Mouse (Mus musculus) gastrocnemius, postnatal 10 days (tissue): Measurements from ENCODE around the gene Dexi. TPM values are rescaled to one million over a fixed set of nuclear protein-coding genes. Genes with fewer than 3 reads are reported as not detected.

Source experiments
- DNase-seq: peaks from one replicate; pipeline ENCODE4 v3.0.0; 2021; ENCODE audit warnings: mixed read lengths
- long read RNA-seq, 2 experiments: library from polyadenylated mRNA; stranded (forward); transcript quantifications; one replicate each; pipeline ENCODE4 v2.0.0; 2021
- total RNA-seq, 2 experiments: library from RNA; stranded (reverse); gene quantifications; 2 replicates each; pipeline ENCODE4 v1.2.3; 2021

Dexi gene
- total RNA-seq = 10 to 100 TPM; 26.8 to 30.3 TPM
- long read RNA-seq, experiment 1, transcript Dexi-201 (2 exons, 1,389 nt) = major isoform, 42 of 53 reads
- long read RNA-seq, experiment 1, partial matches to known transcripts = 4 of 53 reads
- long read RNA-seq, experiment 1, other reads (novel, unspliced or antisense) = 6 of 53 reads
- long read RNA-seq, experiment 2, transcript Dexi-201 (2 exons, 1,389 nt) = major isoform, 45 of 55 reads
- long read RNA-seq, experiment 2, partial matches to known transcripts = 3 of 55 reads
- long read RNA-seq, experiment 2, other reads (novel, unspliced or antisense) = 7 of 55 reads

GRCm38 (mm10) chr16:10542698-10543365 is at the start of gene Dexi:
Dexi (minus strand) TSS chr16:10543054.
- peak; percentile 89 for DNase-seq

- DNase-seq = no peak
Observed at GRCm38 (mm10) chr16:10586546-10586945, 43.7 kb upstream of the Dexi start.

GRCm38 (mm10) chr16:10585165-10585564 is 42.3 kb upstream of the Dexi start:
- DNase-seq = no peak

- DNase-seq = no peak
Observed at GRCm38 (mm10) chr16:10581234-10581898, 38.5 kb upstream of the Dexi start.

- no peak for DNase-seq
Observed at GRCm38 (mm10) chr16:10578376-10578775, 35.5 kb upstream of the Dexi start.

GRCm38 (mm10) chr16:10577548-10577947 is 34.7 kb upstream of the Dexi start:
- no peak for DNase-seq

GRCm38 (mm10) chr16:10575915-10576314 is 33.1 kb upstream of the Dexi start:
- no peak for DNase-seq

- no peak for DNase-seq
Observed at GRCm38 (mm10) chr16:10574936-10575335, 32.1 kb upstream of the Dexi start.

GRCm38 (mm10) chr16:10571820-10572219 is 29.0 kb upstream of the Dexi start:
- DNase-seq = no peak

GRCm38 (mm10) chr16:10570708-10571107 is 27.9 kb upstream of the Dexi start:
- DNase-seq = peak; percentile 67

- DNase-seq = no peak
Observed at GRCm38 (mm10) chr16:10569809-10570395, 27.0 kb upstream of the Dexi start.

GRCm38 (mm10) chr16:10567153-10567552 is 24.3 kb upstream of the Dexi start:
- DNase-seq = no peak

- peak; percentile 70 for DNase-seq
Observed at GRCm38 (mm10) chr16:10565278-10565885, 22.5 kb upstream of the Dexi start.

GRCm38 (mm10) chr16:10559991-10560390 is 17.1 kb upstream of the Dexi start:
- no peak for DNase-seq

GRCm38 (mm10) chr16:10553858-10554257 is 11.0 kb upstream of the Dexi start:
- no peak for DNase-seq

- no peak for DNase-seq
Observed at GRCm38 (mm10) chr16:10551592-10551991, 8.7 kb upstream of the Dexi start.

GRCm38 (mm10) chr16:10549600-10549999 is 6.7 kb upstream of the Dexi start:
- DNase-seq = no peak

- DNase-seq = no peak
Observed at GRCm38 (mm10) chr16:10548938-10549337, 6.1 kb upstream of the Dexi start.

- DNase-seq = no peak
Observed at GRCm38 (mm10) chr16:10546865-10547264, 4.0 kb upstream of the Dexi start.

GRCm38 (mm10) chr16:10544995-10545622 is 2.3 kb upstream of the Dexi start, which contains the start of gene Clec16a:
Clec16a (plus strand) TSS chr16:10545339.
- DNase-seq = peak; percentile 94

- DNase-seq = peak; percentile 21
Observed at GRCm38 (mm10) chr16:10542266-10542665, 588 bp downstream of the Dexi start.

- DNase-seq = no peak
Observed at GRCm38 (mm10) chr16:10541598-10541930, 1.3 kb downstream of the Dexi start.
